8 mouse cellular contexts compared by ENCODE assay signal in genomic region chr7:144940003-144940571, GRCm38 (mm10). TPM values are rescaled to one million over a fixed set of nuclear protein-coding genes. Genes with fewer than 3 reads are reported as not detected.
DNase-seq lines count a peak whose midpoint lies in the region; ATAC-seq and TF ChIP-seq lines count a peak whose summit lies in the region.

No protein-coding gene starts in this region.

- H3K9me3 ChIP-seq in hindbrain, embryonic 13.5 days = no peaks in the 10 kb centered on the region
- no peaks in the 10 kb centered on the region for H3K9me3 ChIP-seq in liver, embryonic 16.5 days (replicated peaks; ENCODE audit: control insufficient read depth, low read length)
- no peaks in the 10 kb centered on the region for H3K9me3 ChIP-seq in stomach, embryonic 16.5 days (replicated peaks; ENCODE audit: control insufficient read depth, low read length)

- H3K36me3 ChIP-seq in kidney, adult 2 months (ENCODE audit: control insufficient read depth, insufficient read depth, low read length) = no peaks in the 10 kb centered on the region; the same call in 1 of the 2 replicates
- no peaks in the 10 kb centered on the region for H3K36me3 ChIP-seq in hindbrain, embryonic 13.5 days
- H3K36me3 ChIP-seq in liver, embryonic 16.5 days (ENCODE audit: control insufficient read depth, insufficient read depth) = peaks cover 3% of the 10 kb centered on the region; the same call in 1 of the 2 replicates
- no peaks in the 10 kb centered on the region for H3K36me3 ChIP-seq in stomach, embryonic 16.5 days (ENCODE audit: control insufficient read depth, insufficient read depth, low read length)

- H3K27ac ChIP-seq in kidney, adult 2 months (ENCODE audit: insufficient read depth, low read depth, low read length) = no peak overlapping the region
- peak overlapping the region; percentile 83 for H3K27ac ChIP-seq in embryonic fibroblast, embryonic 13.5 days (ENCODE audit: insufficient read depth, low read length)
- H3K27ac ChIP-seq in hindbrain, embryonic 13.5 days = peak overlapping the region; percentile 52; the same call in 1 of the 2 replicates
- peak overlapping the region; percentile 57; the same call in 1 of the 2 replicates for H3K27ac ChIP-seq in liver, embryonic 16.5 days (ENCODE audit: low read length)
- H3K27ac ChIP-seq in stomach, embryonic 16.5 days (ENCODE audit: low read length) = peak overlapping the region; percentile 81

- peaks cover 13% of the 10 kb centered on the region; the same call in 1 of the 2 replicates for H3K4me1 ChIP-seq in kidney, adult 2 months (ENCODE audit: control insufficient read depth, insufficient read depth, low read length)
- peaks cover 2% of the 10 kb centered on the region; the same call in 1 of the 2 replicates for H3K4me1 ChIP-seq in embryonic fibroblast, embryonic 13.5 days (ENCODE audit: control insufficient read depth, insufficient read depth, low read length)
- peaks cover 81% of the 10 kb centered on the region for H3K4me1 ChIP-seq in hindbrain, embryonic 13.5 days (replicated peaks)
- H3K4me1 ChIP-seq in liver, embryonic 16.5 days (ENCODE audit: control insufficient read depth, low read depth, low read length) = peaks cover 16% of the 10 kb centered on the region
- peaks cover 24% of the 10 kb centered on the region for H3K4me1 ChIP-seq in stomach, embryonic 16.5 days (ENCODE audit: control insufficient read depth, insufficient read depth, low read length)

- no peaks in the 10 kb centered on the region for H3K27me3 ChIP-seq in kidney, adult 2 months (replicated peaks; ENCODE audit: control insufficient read depth, insufficient read depth, low read length)
- H3K27me3 ChIP-seq in hindbrain, embryonic 13.5 days = peaks cover 74% of the 10 kb centered on the region
- peaks cover 65% of the 10 kb centered on the region for H3K27me3 ChIP-seq in liver, embryonic 16.5 days (ENCODE audit: control insufficient read depth, insufficient read depth, low read depth, low read length)
- H3K27me3 ChIP-seq in stomach, embryonic 16.5 days (ENCODE audit: control insufficient read depth, insufficient read depth, low read length) = no peaks in the 10 kb centered on the region

- H3K9ac ChIP-seq in hindbrain, embryonic 13.5 days = 0 out of 2 replicates have a peak overlapping the region, but pooled peaks have one; percentile 1
- no peak overlapping the region for H3K9ac ChIP-seq in liver, embryonic 16.5 days (ENCODE audit: low read depth, low read length)
- H3K9ac ChIP-seq in stomach, embryonic 16.5 days (ENCODE audit: low read length) = peak overlapping the region; percentile 71

- H3K4me3 ChIP-seq in kidney, adult 2 months (ENCODE audit: insufficient read depth, low read depth, low read length) = peak overlapping the region; percentile 56
- H3K4me3 ChIP-seq in embryonic fibroblast, embryonic 13.5 days (ENCODE audit: insufficient read depth, low read length) = peak overlapping the region; percentile 34
- H3K4me3 ChIP-seq in hindbrain, embryonic 13.5 days = peak overlapping the region; percentile 51
- peak overlapping the region; percentile 60 for H3K4me3 ChIP-seq in liver, embryonic 16.5 days (ENCODE audit: low read depth, low read length)
- H3K4me3 ChIP-seq in stomach, embryonic 16.5 days (replicated peaks; ENCODE audit: low read length) = peak overlapping the region; percentile 57

- intact Hi-C loops in left cerebral cortex, postnatal 14 days (cut with DNase I) = no loop called here

- peak overlapping the region; percentile 91 for H3K4me2 ChIP-seq in hindbrain, embryonic 13.5 days
- peak overlapping the region; percentile 72 for H3K4me2 ChIP-seq in liver, embryonic 16.5 days (ENCODE audit: low read depth, low read length)
- H3K4me2 ChIP-seq in stomach, embryonic 16.5 days (ENCODE audit: low read depth, low read length) = peak overlapping the region; percentile 98

- no peak for ATAC-seq in hindbrain, embryonic 13.5 days (ENCODE audit: low FRiP score)
- 0 out of 2 replicates have a peak, but pooled peaks have one; percentile 3 for ATAC-seq in liver, embryonic 16.5 days (ENCODE audit: low read depth)
- ATAC-seq in stomach, embryonic 16.5 days (ENCODE audit: insufficient read depth, low FRiP score) = no peak

- DNase-seq in kidney, adult 2 months = peak; percentile 45
- DNase-seq in kidney, adult 11 months = no peak
- no peak for DNase-seq in left cerebral cortex, postnatal 14 days (ENCODE audit: low spot score in 2 of 2)
- no peak for DNase-seq in thymus, postnatal 25 days

- no peak for TF ChIP-seq CTCF in kidney, adult 2 months (conservative IDR thresholded peaks at IDR 0.05; ENCODE audit: insufficient read depth, insufficient read length, low read depth, low read length)
- no peak for TF ChIP-seq CTCF in embryonic fibroblast, embryonic 13.5 days (IDR thresholded peaks at IDR 0.05; ENCODE audit: borderline replicate concordance, insufficient read depth, low read length)

- no peak for TF ChIP-seq POLR2A in kidney, adult 2 months (IDR thresholded peaks at IDR 0.05; ENCODE audit: low read depth, low read length)
- TF ChIP-seq POLR2A in embryonic fibroblast, embryonic 13.5 days (IDR thresholded peaks at IDR 0.05; ENCODE audit: low read depth, low read length) = no peak; the same call in 1 of the 2 replicates

- 1% methylated on average over 22 of the region's 22 CpGs for WGBS in kidney, adult 2 months
- WGBS in hindbrain, embryonic 13.5 days = 0% methylated on average over 22 of the region's 22 CpGs
- under 1% methylated on average over 21 of the region's 22 CpGs for WGBS in liver, embryonic 16.5 days (ENCODE audit: insufficient replicate concordance)
- WGBS in stomach, embryonic 16.5 days = 2% methylated on average over 22 of the region's 22 CpGs

RNA-seq across cellular contexts. Expression of gene Ccnd1, which starts 0.4 kb away (rescaled TPM):
- polyA plus RNA-seq in kidney, adult 2 months (2012; rRNA removed) = 137 and 139 TPM in 2 replicates
- polyA plus RNA-seq in embryonic fibroblast, embryonic 13.5 days (2011; ENCODE audit: insufficient read length, low read depth, missing spikeins) = 133 and 222 TPM in 2 replicates
- 51.2 and 54.9 TPM in 2 replicates for polyA plus RNA-seq in hindbrain, embryonic 13.5 days (2015; fragmentation: Nextera tagmentation; extraction: Ambion mirVana)
- polyA plus RNA-seq in liver, embryonic 16.5 days (2015; fragmentation: Nextera tagmentation; extraction: Ambion mirVana) = 20.5 and 20.9 TPM in 2 replicates
- polyA plus RNA-seq in stomach, embryonic 16.5 days (2015; fragmentation: Nextera tagmentation; extraction: Ambion mirVana) = 59.0 and 65.4 TPM in 2 replicates
- total RNA-seq in left cerebral cortex, postnatal 14 days (2021) = 10 to 100 TPM; 26.3 to 39.2 TPM

RNA-seq across cellular contexts. Expression of gene LTO1, which starts 25.2 kb away (rescaled TPM):
- polyA plus RNA-seq in kidney, adult 2 months (2012; rRNA removed) = 19.0 and 19.8 TPM in 2 replicates
- 21.2 and 25.5 TPM in 2 replicates for polyA plus RNA-seq in embryonic fibroblast, embryonic 13.5 days (2011; ENCODE audit: insufficient read length, low read depth, missing spikeins)
- 33.8 and 38.4 TPM in 2 replicates for polyA plus RNA-seq in hindbrain, embryonic 13.5 days (2015; fragmentation: Nextera tagmentation; extraction: Ambion mirVana)
- polyA plus RNA-seq in liver, embryonic 16.5 days (2015; fragmentation: Nextera tagmentation; extraction: Ambion mirVana) = 8.8 and 9.0 TPM in 2 replicates
- polyA plus RNA-seq in stomach, embryonic 16.5 days (2015; fragmentation: Nextera tagmentation; extraction: Ambion mirVana) = 27.9 and 28.6 TPM in 2 replicates
- 10 to 100 TPM; 20.2 to 25.2 TPM for total RNA-seq in left cerebral cortex, postnatal 14 days (2021)

RNA-seq across cellular contexts. Expression of gene Fgf15, which starts 43.8 kb away (rescaled TPM):
- not detected in 2 replicates for polyA plus RNA-seq in kidney, adult 2 months (2012; rRNA removed)
- not detected in 2 replicates for polyA plus RNA-seq in embryonic fibroblast, embryonic 13.5 days (2011; ENCODE audit: insufficient read length, low read depth, missing spikeins)
- polyA plus RNA-seq in hindbrain, embryonic 13.5 days (2015; fragmentation: Nextera tagmentation; extraction: Ambion mirVana) = 40.1 and 66.5 TPM in 2 replicates
- not detected in 2 replicates for polyA plus RNA-seq in liver, embryonic 16.5 days (2015; fragmentation: Nextera tagmentation; extraction: Ambion mirVana)
- polyA plus RNA-seq in stomach, embryonic 16.5 days (2015; fragmentation: Nextera tagmentation; extraction: Ambion mirVana) = not detected in 2 replicates
- not detected for total RNA-seq in left cerebral cortex, postnatal 14 days (2021)

Comparison
In these comparisons a context has a peak if more than half of its experiments do, and no peak if none do; other contexts are left out.
1. RNA of gene Fgf15, which starts 43.8 kb away (polyA plus RNA-seq): 40.1 to 66.5 TPM in hindbrain, embryonic 13.5 days; not detected in stomach, embryonic 16.5 days, not detected in liver, embryonic 16.5 days, not detected in kidney, adult 2 months and not detected in embryonic fibroblast, embryonic 13.5 days; every median in the first group is over 10 times any median in the second.
2. Peak in every context shown above with its lines, with median percentiles within 50 percentile points of each other: H3K4me3 ChIP-seq and H3K4me2 ChIP-seq.